20 mouse cellular contexts compared by ENCODE assay signal in genomic region chr6:55060241-55060825, GRCm38 (mm10). TPM values are rescaled to one million over a fixed set of nuclear protein-coding genes. Genes with fewer than 3 reads are reported as not detected.
DNase-seq lines count a peak whose midpoint lies in the region; TF ChIP-seq lines count a peak whose summit lies in the region.
"Had no signal": no experiment of that assay in that cellular context is flagged by ENCODE, and none has a peak within 500 bp of the region (broad histone marks: within the 10 kb centered on the region; RNA-seq: fewer than 3 reads in every experiment).

No protein-coding gene starts in this region.

- H3K9me3 ChIP-seq in CH12.LX (replicated peaks; ENCODE audit: low read length): no peaks in the 10 kb centered on the region
- H3K9me3 ChIP-seq: embryonic facial prominence, embryonic 10.5 days; embryonic facial prominence, embryonic 12.5 days; forebrain, embryonic 13.5 days; forebrain, embryonic 15.5 days; G1E had no signal

- H3K4me1 ChIP-seq in CH12.LX (ENCODE audit: control insufficient read depth in 1 of 2, insufficient read depth in 2 of 2): peaks cover 10 to 30% of the 10 kb centered on the region in 2 experiments
- H3K4me1 ChIP-seq: embryonic facial prominence, embryonic 10.5 days; embryonic facial prominence, embryonic 12.5 days had no signal

- H3K36me3 ChIP-seq in CH12.LX (replicated peaks in 1 of 2; ENCODE audit: control insufficient read depth in 1 of 2, insufficient read depth in 1 of 2, low read length in 1 of 2) (peaks cover 80 to 98% of the 10 kb centered on the region in 2 experiments), myocyte (ENCODE audit: control insufficient read depth, insufficient read depth) (peaks cover 84% of the 10 kb centered on the region)

- H3K27ac ChIP-seq in layer of hippocampus, adult 2 months: 0 out of 2 replicates have a peak overlapping the region, but pooled peaks have one; percentile 78
- no peak overlapping the region for H3K27ac ChIP-seq in CH12.LX (ENCODE audit: insufficient read depth, low read depth)
- H3K27ac ChIP-seq: embryonic facial prominence, embryonic 10.5 days; embryonic facial prominence, embryonic 12.5 days; forebrain, embryonic 13.5 days; forebrain, embryonic 15.5 days had no signal

- H3K9ac ChIP-seq in CH12.LX (ENCODE audit: insufficient read depth, low read depth): no peak overlapping the region
- H3K9ac ChIP-seq: embryonic facial prominence, embryonic 12.5 days; forebrain, embryonic 13.5 days; forebrain, embryonic 15.5 days; forebrain, postnatal 0 days had no signal

- no peak for TF ChIP-seq RAD21 in CH12.LX (IDR thresholded peaks at IDR 0.05; ENCODE audit: low read depth, low read length)

- H3K27me3 ChIP-seq in CH12.LX (replicated peaks) (no peaks in the 10 kb centered on the region), myocyte (ENCODE audit: control insufficient read depth, insufficient read depth, insufficient read length) (no peaks in the 10 kb centered on the region)
- H3K27me3 ChIP-seq: embryonic facial prominence, embryonic 12.5 days; forebrain, embryonic 13.5 days; forebrain, embryonic 15.5 days; Patski had no signal

- DNase-seq in layer of hippocampus, adult 2 months (ENCODE audit: low spot score in 2 of 2): no peak
- no peak for DNase-seq in layer of hippocampus, adult 18-20 months (ENCODE audit: low spot score in 2 of 2)
- no peak for DNase-seq in CH12.LX (ENCODE audit: extremely low read depth)
- no peak for DNase-seq in kidney, adult 9 months
- DNase-seq: adrenal gland, adult 8-10 months; adrenal gland, postnatal 14 days; adrenal gland, postnatal 36 days; cerebellum, adult 11-12 months; cerebellum, adult 2 months; cerebellum, adult 9-10 months; cerebellum, postnatal 10 days; cerebellum, postnatal 25 days; forebrain, postnatal 0 days had no signal

- TF ChIP-seq POLR2A in CH12.LX (IDR thresholded peaks at IDR 0.05; ENCODE audit: low read depth, low read length) (0 out of 2 replicates have a peak, but pooled peaks have one; percentile 11), myocyte (IDR thresholded peaks at IDR 0.05; ENCODE audit: insufficient read length, low read depth) (no peak)

- in situ Hi-C loops in CH12.LX (cut with MboI; ENCODE audit: low pct_ligation_motif_present, low pct_unique_long_range_greater_than_20kb, low sequenced_read_pairs): no loop called here

- H3ac ChIP-seq in myocyte (ENCODE audit: control insufficient read depth, insufficient read length): no peak overlapping the region

- no peak for TF ChIP-seq CTCF in layer of hippocampus, adult 2 months (conservative IDR thresholded peaks at IDR 0.05)
- no peak for TF ChIP-seq CTCF in CH12.LX (conservative IDR thresholded peaks at IDR 0.05 in 1 of 2, IDR thresholded peaks at IDR 0.05 in 1 of 2; ENCODE audit: low read depth in 2 of 2, low read length in 2 of 2)

- no peak overlapping the region for H3K4me3 ChIP-seq in layer of hippocampus, adult 2 months
- H3K4me3 ChIP-seq in CH12.LX (replicated peaks in 1 of 3; ENCODE audit: low read depth in 2 of 3, low read length in 2 of 3, poor library complexity in 1 of 3) (no peak overlapping the region), myocyte (no peak overlapping the region)
- H3K4me3 ChIP-seq: embryonic facial prominence, embryonic 10.5 days; embryonic facial prominence, embryonic 12.5 days; forebrain, embryonic 13.5 days; forebrain, embryonic 15.5 days had no signal

- peaks cover 14% of the 10 kb centered on the region for H3K79me2 ChIP-seq in CH12.LX (replicated peaks; ENCODE audit: control insufficient read depth, extremely low read depth, insufficient read depth, poor library complexity, severe bottlenecking)
- H3K79me2 ChIP-seq in myocyte (ENCODE audit: control insufficient read depth, insufficient read depth): peaks cover 22% of the 10 kb centered on the region

- dilution Hi-C loops in CH12.LX (cut with MboI; ENCODE audit: extremely low pct_ligation_motif_present, extremely low pct_unique_long_range_greater_than_20kb, low sequenced_read_pairs): no loop called here

- H3K4me2 ChIP-seq in CH12.LX (ENCODE audit: insufficient read depth, low read depth, poor library complexity, severe bottlenecking): no peak overlapping the region
- H3K4me2 ChIP-seq in myocyte (ENCODE audit: low read depth): peak overlapping the region; percentile 8
- H3K4me2 ChIP-seq: embryonic facial prominence, embryonic 12.5 days; forebrain, embryonic 13.5 days; forebrain, embryonic 15.5 days had no signal

- no peak for TF ChIP-seq EP300 in CH12.LX (IDR thresholded peaks at IDR 0.05; ENCODE audit: low read length)

TF ChIP-seq in CH12.LX, 34 proteins besides CTCF, POLR2A, EP300 and RAD21:
- TF ChIP-seq KAT2A (IDR thresholded peaks at IDR 0.05; ENCODE audit: insufficient replicate concordance, low read length): no peak
- TF ChIP-seq GABPA (IDR thresholded peaks at IDR 0.05; ENCODE audit: insufficient replicate concordance, low read depth, low read length): no peak
- TF ChIP-seq CHD1 (IDR thresholded peaks at IDR 0.05; ENCODE audit: low read depth, low read length): no peak
- no peak for TF ChIP-seq JUN (IDR thresholded peaks at IDR 0.05; ENCODE audit: insufficient read depth, low read depth, low read length)
- TF ChIP-seq MAZ (IDR thresholded peaks at IDR 0.05; ENCODE audit: low read depth, low read length): no peak

TF ChIP-seq in myocyte, 11 proteins besides CTCF, POLR2A, EP300 and RAD21:
- TF ChIP-seq REST (IDR thresholded peaks at IDR 0.05; ENCODE audit: insufficient read depth, insufficient read length) (no peak), CEBPB (IDR thresholded peaks at IDR 0.05; ENCODE audit: insufficient read depth, poor library complexity, severe bottlenecking) (no peak), USF1 (IDR thresholded peaks at IDR 0.05; ENCODE audit: low read depth) (no peak), TCF12 (IDR thresholded peaks at IDR 0.05; ENCODE audit: insufficient read depth, poor library complexity, severe bottlenecking) (peak; percentile 79), SRF (IDR thresholded peaks at IDR 0.05; ENCODE audit: control insufficient read depth, insufficient read length, low read depth) (no peak), MYOG (IDR thresholded peaks at IDR 0.05; ENCODE audit: control insufficient read depth in 1 of 3, insufficient read depth in 1 of 3, insufficient read length in 2 of 3, low read depth in 2 of 3) (peak; percentile 21 to 96 (median 90)), MAX (IDR thresholded peaks at IDR 0.05; ENCODE audit: low read depth) (no peak), MYOD1 (IDR thresholded peaks at IDR 0.05; ENCODE audit: control insufficient read depth in 1 of 3, insufficient read length in 2 of 3, low read depth in 2 of 3) (peak; percentile 77 to 86 (median 81)), POLR2AphosphoS2 (IDR thresholded peaks at IDR 0.05; ENCODE audit: insufficient read length, low read depth) (no peak), TCF3 (IDR thresholded peaks at IDR 0.05; ENCODE audit: insufficient read length, low read depth) (no peak), E2F4 (IDR thresholded peaks at IDR 0.05; ENCODE audit: insufficient read depth) (no peak)

RNA-seq across cellular contexts. Expression of gene Gars, which starts 22.5 kb away (rescaled TPM):
- total RNA-seq in layer of hippocampus, adult 2 months (2021): 100 to 1,000 TPM; 131 to 134 TPM
- 100 to 1,000 TPM; 123 to 131 TPM for total RNA-seq in layer of hippocampus, adult 18-20 months (2021)
- total RNA-seq in CH12.LX (2012; rRNA removed) (238 and 329 TPM in 2 replicates), CH12.LX (2014; rRNA removed) (432 and 457 TPM in 2 replicates)
- polyA plus RNA-seq in CH12.LX (2012; ENCODE audit: insufficient read length, low read depth) (341 and 354 TPM in 2 replicates), myocyte (2012; fragmentation: generic; extraction: Trizol) (459 TPM)
